Mouse (Mus musculus): Measurements from ENCODE around the gene Klf3.

- no peak for TF ChIP-seq CTCF (IDR thresholded peaks at IDR 0.05; ENCODE audit: insufficient read depth, low read length)
- no peak for TF ChIP-seq POLR2A (IDR thresholded peaks at IDR 0.05; ENCODE audit: borderline replicate concordance, extremely low read depth, low read depth, low read length)
Observed at GRCm38 (mm10) chr5:64867551-64867950, 64.4 kb downstream of the Klf3 start.
